Mouse (Mus musculus): ENCODE data around the gene Plekha4.

Plekha4 gene

GRCm38 (mm10) chr7:45573954-45574353 lies 47.8 kb downstream of the Plekha4 start:
- DNase-seq = no peak

- DNase-seq = no peak
Measured at GRCm38 (mm10) chr7:45574472-45575379, 48.6 kb downstream of the Plekha4 start.

- DNase-seq = no peak
Measured at GRCm38 (mm10) chr7:45585923-45586322, 59.8 kb downstream of the Plekha4 start.

GRCm38 (mm10) chr7:45587631-45588592 lies 61.8 kb downstream of the Plekha4 start:
- DNase-seq = no peak

- DNase-seq = peak; percentile 71 to 86
Measured at GRCm38 (mm10) chr7:45589173-45589572, 63.0 kb downstream of the Plekha4 start.

GRCm38 (mm10) chr7:45589898-45590297 lies 63.8 kb downstream of the Plekha4 start:
- DNase-seq = no peak

- DNase-seq = no peak
Measured at GRCm38 (mm10) chr7:45590874-45591273, 64.7 kb downstream of the Plekha4 start.

GRCm38 (mm10) chr7:45591880-45592279 lies 65.8 kb downstream of the Plekha4 start:
- peak in 1 of 2 experiments; percentile 29 for DNase-seq

- DNase-seq = peak; percentile 50 to 78
Measured at GRCm38 (mm10) chr7:45593118-45593815, 67.1 kb downstream of the Plekha4 start.

GRCm38 (mm10) chr7:45595176-45595575 lies 69.0 kb downstream of the Plekha4 start:
- no peak for DNase-seq

- no peak for DNase-seq
Measured at GRCm38 (mm10) chr7:45596107-45596506, 70.0 kb downstream of the Plekha4 start.

- no peak for DNase-seq
Measured at GRCm38 (mm10) chr7:45597013-45597412, 70.9 kb downstream of the Plekha4 start.

GRCm38 (mm10) chr7:45597527-45597926 lies 71.4 kb downstream of the Plekha4 start:
- no peak for DNase-seq

GRCm38 (mm10) chr7:45598960-45599879 lies 73.1 kb downstream of the Plekha4 start:
- no peak for DNase-seq

Data from spleen, adult 18-20 months (tissue).